In genomic region chr7:116335133-116335532, GRCm38 (mm10) we compare ENCODE assay signal across 8 mouse cellular contexts. TPM values are rescaled to one million over a fixed set of nuclear protein-coding genes. Genes with fewer than 3 reads are reported as not detected.
DNase-seq lines count a peak whose midpoint lies in the region; ATAC-seq and TF ChIP-seq lines count a peak whose summit lies in the region.

No protein-coding gene starts in this region.

- peaks cover 34% of the 10 kb centered on the region for H3K36me3 ChIP-seq in heart, embryonic 16.5 days (ENCODE audit: control insufficient read depth, insufficient read depth)
- peaks cover 52% of the 10 kb centered on the region for H3K36me3 ChIP-seq in G1E (replicated peaks)
- peaks cover 6% of the 10 kb centered on the region; the same call in 1 of the 2 replicates for H3K36me3 ChIP-seq in hindbrain, embryonic 11.5 days (ENCODE audit: control insufficient read depth, insufficient read depth, low read length)
- H3K36me3 ChIP-seq in midbrain, embryonic 14.5 days (ENCODE audit: control insufficient read depth, insufficient read depth, low read length), result peaks cover 39% of the 10 kb centered on the region

- 82% methylated on average over 6 of the region's 6 CpGs for WGBS in heart, embryonic 16.5 days
- WGBS in hindbrain, embryonic 11.5 days, result 79% methylated on average over 6 of the region's 6 CpGs
- 84% methylated on average over 6 of the region's 6 CpGs for WGBS in midbrain, embryonic 14.5 days

- H3K9ac ChIP-seq in heart, embryonic 16.5 days (ENCODE audit: low read length), result no peak overlapping the region
- no peak overlapping the region for H3K9ac ChIP-seq in hindbrain, embryonic 11.5 days (ENCODE audit: low read depth, low read length)
- H3K9ac ChIP-seq in midbrain, embryonic 14.5 days (replicated peaks; ENCODE audit: low read length), result no peak overlapping the region

- intact Hi-C loops in heart, postnatal 14 days (cut with DNase I), result loop anchor here (5.0 kb wide), 1 partner anchor 272 kb away; no protein-coding TSS in a partner anchor

- no peaks in the 10 kb centered on the region for H3K9me3 ChIP-seq in heart, embryonic 16.5 days (replicated peaks; ENCODE audit: control insufficient read depth, low read length)
- no peaks in the 10 kb centered on the region for H3K9me3 ChIP-seq in G1E (replicated peaks)
- H3K9me3 ChIP-seq in hindbrain, embryonic 11.5 days (ENCODE audit: control insufficient read depth, low read length), result no peaks in the 10 kb centered on the region
- no peaks in the 10 kb centered on the region for H3K9me3 ChIP-seq in midbrain, embryonic 14.5 days (ENCODE audit: control insufficient read depth, low read length)

- peak overlapping the region; percentile 90; the same call in 1 of the 2 replicates for H3K4me2 ChIP-seq in heart, embryonic 16.5 days (ENCODE audit: low read depth, low read length)
- H3K4me2 ChIP-seq in hindbrain, embryonic 11.5 days (replicated peaks; ENCODE audit: low read depth, low read length), result no peak overlapping the region; the same call in 1 of the 2 replicates
- H3K4me2 ChIP-seq in midbrain, embryonic 14.5 days (ENCODE audit: low read length), result peak overlapping the region; percentile 60

- no peak overlapping the region; the same call in 1 of the 2 replicates for H3K4me3 ChIP-seq in heart, embryonic 16.5 days (ENCODE audit: low read length)
- H3K4me3 ChIP-seq in G1E (ENCODE audit: low read depth, low read length), result peak overlapping the region; percentile 92
- no peak overlapping the region for H3K4me3 ChIP-seq in hindbrain, embryonic 11.5 days (ENCODE audit: low read depth, low read length)
- H3K4me3 ChIP-seq in midbrain, embryonic 14.5 days (replicated peaks; ENCODE audit: low read depth, low read length), result peak overlapping the region; percentile 82; the same call in 1 of the 2 replicates

- H3K27ac ChIP-seq in heart, embryonic 16.5 days (ENCODE audit: low read length), result no peak overlapping the region
- no peak overlapping the region for H3K27ac ChIP-seq in hindbrain, embryonic 11.5 days (ENCODE audit: low read depth, low read length)
- no peak overlapping the region for H3K27ac ChIP-seq in midbrain, embryonic 14.5 days (replicated peaks; ENCODE audit: low read depth, low read length)

- no peak for TF ChIP-seq CTCF in G1E (IDR thresholded peaks at IDR 0.05; ENCODE audit: low read depth, low read length)

- H3K27me3 ChIP-seq in heart, embryonic 16.5 days (ENCODE audit: control insufficient read depth, insufficient read depth, low read length), result no peaks in the 10 kb centered on the region
- no peaks in the 10 kb centered on the region for H3K27me3 ChIP-seq in G1E (ENCODE audit: insufficient read depth, low read length)
- no peaks in the 10 kb centered on the region for H3K27me3 ChIP-seq in hindbrain, embryonic 11.5 days (ENCODE audit: control insufficient read depth, insufficient read depth, low read length)
- no peaks in the 10 kb centered on the region for H3K27me3 ChIP-seq in midbrain, embryonic 14.5 days (ENCODE audit: control insufficient read depth, insufficient read depth, low read length)

- peaks cover 13% of the 10 kb centered on the region for H3K4me1 ChIP-seq in heart, embryonic 16.5 days (ENCODE audit: control insufficient read depth, insufficient read depth, low read length)
- peaks cover 18% of the 10 kb centered on the region for H3K4me1 ChIP-seq in G1E (ENCODE audit: insufficient read depth, low read depth, low read length)
- no peaks in the 10 kb centered on the region for H3K4me1 ChIP-seq in hindbrain, embryonic 11.5 days (replicated peaks; ENCODE audit: control insufficient read depth, insufficient read depth, low read length)
- H3K4me1 ChIP-seq in midbrain, embryonic 14.5 days (ENCODE audit: control insufficient read depth, insufficient read depth, low read length), result peaks cover 12% of the 10 kb centered on the region

- no peak for DNase-seq in heart, postnatal 14 days
- no peak for DNase-seq in G1E (ENCODE audit: low spot score)
- peak; percentile 18 for DNase-seq in hindbrain, embryonic 11.5 days (ENCODE audit: low spot score)
- DNase-seq in midbrain, embryonic 14.5 days, result no peak
- DNase-seq in adrenal gland, postnatal 14 days, result no peak
- no peak for DNase-seq in adrenal gland, postnatal 10 days
- no peak for DNase-seq in thymus, postnatal 0 days (ENCODE audit: low spot score)

- no peak for ATAC-seq in heart, embryonic 16.5 days (replicated peaks; ENCODE audit: extremely low read depth, insufficient read depth, low FRiP score)
- no peak for ATAC-seq in G1E (ENCODE audit: extremely low read depth, insufficient number of reproducible peaks, low FRiP score, poor library complexity, severe bottlenecking)
- no peak for ATAC-seq in hindbrain, embryonic 11.5 days (ENCODE audit: low FRiP score)
- ATAC-seq in midbrain, embryonic 14.5 days (ENCODE audit: low FRiP score, low TSS enrichment), result no peak

RNA-seq across cellular contexts. Expression of gene Rps13, which starts 1.1 kb away (rescaled TPM):
- 427 and 491 TPM in 2 replicates for polyA plus RNA-seq in heart, embryonic 16.5 days (2015; fragmentation: Nextera tagmentation; extraction: Ambion mirVana)
- 100 to 1,000 TPM; 300 to 317 TPM for total RNA-seq in heart, postnatal 14 days (2021)
- 666 and 739 TPM in 2 replicates for total RNA-seq in G1E (2014; fragmentation: Nextera tagmentation)
- total RNA-seq in G1E (2017), result 2,275 and 3,588 TPM in 2 replicates
- 2,567 and 2,962 TPM in 2 replicates for polyA plus RNA-seq in G1E (2012)
- 749 and 752 TPM in 2 replicates for polyA plus RNA-seq in hindbrain, embryonic 11.5 days (2014; fragmentation: Nextera tagmentation; extraction: Ambion mirVana)
- 533 and 622 TPM in 2 replicates for polyA plus RNA-seq in midbrain, embryonic 14.5 days (2014; fragmentation: Nextera tagmentation; extraction: Ambion mirVana)
- 485 and 551 TPM in 2 replicates for total RNA-seq in adrenal gland, postnatal 14 days (2021)
- total RNA-seq in adrenal gland, postnatal 10 days (2021), result 100 to 1,000 TPM; 508 to 514 TPM
- polyA plus RNA-seq in thymus, postnatal 0 days (2015; fragmentation: Nextera tagmentation; extraction: Ambion mirVana), result 1,259 and 1,312 TPM in 2 replicates

RNA-seq across cellular contexts. Expression of gene Plekha7, which starts 27.0 kb away (rescaled TPM):
- polyA plus RNA-seq in heart, embryonic 16.5 days (2015; fragmentation: Nextera tagmentation; extraction: Ambion mirVana), result 40.9 and 44.5 TPM in 2 replicates
- total RNA-seq in heart, postnatal 14 days (2021), result 1 to 10 TPM; 5.9 to 9.1 TPM
- total RNA-seq in G1E (2014; fragmentation: Nextera tagmentation) (16.8 and 18.5 TPM in 2 replicates), G1E (2017) (9.4 and 10.1 TPM in 2 replicates)
- polyA plus RNA-seq in G1E (2012), result 33.4 and 37.8 TPM in 2 replicates
- 8.4 and 8.8 TPM in 2 replicates for polyA plus RNA-seq in hindbrain, embryonic 11.5 days (2014; fragmentation: Nextera tagmentation; extraction: Ambion mirVana)
- polyA plus RNA-seq in midbrain, embryonic 14.5 days (2014; fragmentation: Nextera tagmentation; extraction: Ambion mirVana), result 7.0 and 8.6 TPM in 2 replicates
- 10.3 and 12.0 TPM in 2 replicates for total RNA-seq in adrenal gland, postnatal 14 days (2021)
- total RNA-seq in adrenal gland, postnatal 10 days (2021), result 10 to 100 TPM in 1 of 2 experiments, 1 to 10 TPM in 1; 7.9 to 10.9 TPM
- polyA plus RNA-seq in thymus, postnatal 0 days (2015; fragmentation: Nextera tagmentation; extraction: Ambion mirVana), result 17.0 and 18.4 TPM in 2 replicates

Comparison
In these comparisons a context has a peak if more than half of its experiments do, and no peak if none do; other contexts are left out.
1. H3K4me3 ChIP-seq: peak in G1E (single experiment) and midbrain, embryonic 14.5 days (single experiment); none in heart, embryonic 16.5 days (single experiment) and hindbrain, embryonic 11.5 days (single experiment).